Mouse (Mus musculus) thymus, adult 2 months (tissue): ENCODE measurements around the gene Grcc10. TPM values are rescaled to one million over a fixed set of nuclear protein-coding genes. Genes with fewer than 3 reads are reported as not detected.
A peak's percentile ranks its signal among the peaks of the same experiment; 100 is the strongest.

Experiments used
- DNase-seq: peaks from one replicate; pipeline ENCODE4 v3.0.0; 2021
- H3K27ac ChIP-seq: fragments of 200-500 bp; 2 replicates; pipeline ENCODE4 v1.5.1; 2012; ENCODE audit warnings: low read length, control low read depth; ENCODE audit not compliant: control insufficient read depth, insufficient read depth
- H3K27me3 ChIP-seq: fragments of 200-500 bp; 2 replicates; pipeline ENCODE4 v1.6.1; 2012; ENCODE audit warnings: mild to moderate bottlenecking, low read length, moderate library complexity, mixed read lengths; ENCODE audit not compliant: control insufficient read depth, insufficient read depth
- H3K36me3 ChIP-seq: fragments of 200-500 bp; 2 replicates; pipeline ENCODE4 v1.6.1; 2012; ENCODE audit warnings: mild to moderate bottlenecking, low read length, moderate library complexity; ENCODE audit not compliant: control insufficient read depth, insufficient read depth
- H3K4me1 ChIP-seq: fragments of 200-500 bp; replicated peaks from 2 replicates; pipeline ENCODE4 v1.6.1; 2012; ENCODE audit warnings: low read length; ENCODE audit not compliant: control insufficient read depth, insufficient read depth
- H3K4me3 ChIP-seq: fragments of 200-500 bp; 2 replicates; pipeline ENCODE4 v1.5.1; 2012; ENCODE audit warnings: mild to moderate bottlenecking, low read length, control low read depth, moderate library complexity; ENCODE audit not compliant: control insufficient read depth, insufficient read depth
- CTCF ChIP-seq: fragments of 200-500 bp; IDR thresholded peaks from 2 replicates; pipeline ENCODE4 v1.5.1; 2012; ENCODE audit warnings: mild to moderate bottlenecking, control low read depth, low read length, moderate library complexity, borderline replicate concordance; ENCODE audit not compliant: control insufficient read depth, poor library complexity, insufficient read depth; ENCODE audit errors: extremely low read depth
- POLR2A ChIP-seq: fragments of 200-500 bp; IDR thresholded peaks from 2 replicates; pipeline ENCODE4 v1.6.1; 2012; ENCODE audit warnings: mild to moderate bottlenecking, low read length, control low read depth, moderate library complexity; ENCODE audit not compliant: control insufficient read depth, poor library complexity, insufficient read depth; ENCODE audit errors: extremely low read depth
- WGBS: fragments of 180-500 bp; shearing (Covaris S2); methylation state at CpG from one replicate; pipeline ENCODE4 v1.1.7; 2018; 5-methylcytosine and 5-hydroxymethylcytosine counted together
- polyA plus RNA-seq: library from polyadenylated mRNA; depleted of rRNA; stranded (reverse); fragments of >200 nt; gene quantifications from 2 replicates; pipeline ENCODE4 v1.2.3, GENCODE M21; 2012

The Grcc10 gene
- polyA plus RNA-seq, 1 experiment: 352 TPM

GRCm38 (mm10) chr6:124750405-124750804 is 9.2 kb upstream of the Grcc10 start:
- peaks cover 20% of the 10 kb centered on the region for H3K4me1 ChIP-seq
- DNase-seq: no peak
- TF ChIP-seq CTCF (no peak), POLR2A (no peak)
- H3K27ac ChIP-seq: no peak overlapping the region
- no peaks in the 10 kb centered on the region for H3K36me3 ChIP-seq
- WGBS: 12% methylated on average over 8 of the region's 8 CpGs
- H3K4me3 ChIP-seq: no peak overlapping the region
- H3K27me3 ChIP-seq: no peaks in the 10 kb centered on the region

GRCm38 (mm10) chr6:124746654-124747632 is 5.8 kb upstream of the Grcc10 start:
- DNase-seq: no peak
- no peaks in the 10 kb centered on the region for H3K27me3 ChIP-seq
- peaks cover 28% of the 10 kb centered on the region for H3K4me1 ChIP-seq
- peak overlapping the region; percentile 72; the same call in 1 of the 2 replicates for H3K4me3 ChIP-seq
- TF ChIP-seq POLR2A: no peak
- no peak for TF ChIP-seq CTCF
- WGBS: 96% methylated on average over 7 of the region's 7 CpGs
- H3K36me3 ChIP-seq: no peaks in the 10 kb centered on the region
- no peak overlapping the region for H3K27ac ChIP-seq

GRCm38 (mm10) chr6:124746296-124746605 is 5.1 kb upstream of the Grcc10 start:
- H3K27me3 ChIP-seq: no peaks in the 10 kb centered on the region
- peak overlapping the region; percentile 72 for H3K4me3 ChIP-seq
- H3K27ac ChIP-seq: no peak overlapping the region
- H3K36me3 ChIP-seq: no peaks in the 10 kb centered on the region
- 14% methylated on average over 8 of the region's 8 CpGs for WGBS
- DNase-seq: no peak
- TF ChIP-seq CTCF: no peak
- no peak for TF ChIP-seq POLR2A
- H3K4me1 ChIP-seq: peaks cover 30% of the 10 kb centered on the region

GRCm38 (mm10) chr6:124745490-124746295 is 4.5 kb upstream of the Grcc10 start:
- DNase-seq: peak; percentile 94
- Histone ChIP-seq H3K4me3 (peak overlapping the region; percentile 72), H3K36me3 (no peaks in the 10 kb centered on the region), H3K27ac (peak overlapping the region; percentile 8; the same call in 1 of the 2 replicates), H3K27me3 (no peaks in the 10 kb centered on the region), H3K4me1 (peaks cover 27% of the 10 kb centered on the region)
- WGBS: 1% methylated on average over 85 of the region's 85 CpGs
- peak; percentile 87 for TF ChIP-seq POLR2A
- peak; percentile 97 for TF ChIP-seq CTCF

GRCm38 (mm10) chr6:124744755-124745321 is 3.7 kb upstream of the Grcc10 start:
- H3K27ac ChIP-seq: no peak overlapping the region
- no peaks in the 10 kb centered on the region for H3K36me3 ChIP-seq
- 74% methylated on average over 26 of the region's 26 CpGs for whole genome bisulfite sequencing
- 0 out of 2 replicates have a peak overlapping the region, but pooled peaks have one; percentile 11 for H3K4me3 ChIP-seq
- TF ChIP-seq CTCF (no peak), POLR2A (no peak)
- H3K4me1 ChIP-seq: peaks cover 25% of the 10 kb centered on the region
- no peak for DNase-seq
- no peaks in the 10 kb centered on the region for H3K27me3 ChIP-seq

DNA sequence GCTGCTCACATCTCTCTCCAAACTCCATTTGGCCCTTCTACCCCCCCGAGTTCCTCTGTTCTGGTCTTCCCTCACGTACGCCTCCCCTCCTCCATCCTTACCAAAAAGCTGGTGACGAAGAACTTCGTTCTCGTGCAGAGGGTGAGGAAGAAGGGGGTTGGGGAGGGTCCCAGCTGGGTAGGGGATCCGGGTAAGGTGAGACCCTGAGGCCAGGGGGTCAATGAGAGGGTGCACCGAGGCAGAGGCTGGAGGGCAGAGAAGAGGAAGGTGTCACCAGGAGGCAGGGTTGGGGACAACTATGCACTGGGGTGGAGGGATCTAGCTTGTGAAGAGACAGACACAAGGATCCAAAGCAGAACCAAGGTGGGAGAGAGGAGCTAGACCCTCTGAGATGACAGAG is 2.5 kb upstream of the Grcc10 start:
- H3K27me3 ChIP-seq: no peaks in the 10 kb centered on the region
- 97% methylated on average over 8 of the region's 8 CpGs for WGBS
- peaks cover 37% of the 10 kb centered on the region for H3K4me1 ChIP-seq
- H3K36me3 ChIP-seq: no peaks in the 10 kb centered on the region
- no peak overlapping the region for H3K27ac ChIP-seq
- DNase-seq: no peak
- H3K4me3 ChIP-seq: no peak overlapping the region
- TF ChIP-seq POLR2A (no peak), CTCF (no peak)
